Mouse (Mus musculus): ENCODE measurements at regions not wholly inside any gene's neighbourhood (a gene's known extent, or its start where the extent isn't known, plus 50 kb on each side); places are given as distances from the start of the nearest gene placed in this dataset.

- DNase-seq, result no peak
Observed at GRCm38 (mm10) chr2:115338178-115338577, 243.3 kb upstream of the BC052040 start.

- no peak for DNase-seq
Observed at GRCm38 (mm10) chr2:115339034-115339433, 242.5 kb upstream of the BC052040 start.

- no peak for DNase-seq
Observed at GRCm38 (mm10) chr2:115342360-115342759, 239.2 kb upstream of the BC052040 start.

GRCm38 (mm10) chr2:115346551-115346950 is 235.0 kb upstream of the BC052040 start:
- DNase-seq, result no peak

GRCm38 (mm10) chr2:115348263-115348662 is 233.3 kb upstream of the BC052040 start:
- no peak for DNase-seq

- DNase-seq, result no peak
Observed at GRCm38 (mm10) chr2:115371072-115371471, 210.4 kb upstream of the BC052040 start.

GRCm38 (mm10) chr2:115375336-115375735 is 206.2 kb upstream of the BC052040 start:
- no peak for DNase-seq

GRCm38 (mm10) chr2:115384414-115385180 is 196.9 kb upstream of the BC052040 start:
- no peak for DNase-seq

GRCm38 (mm10) chr2:115385207-115386168 is 196.0 kb upstream of the BC052040 start:
- DNase-seq, result no peak

- DNase-seq, result no peak
Observed at GRCm38 (mm10) chr2:115391575-115391974, 189.9 kb upstream of the BC052040 start.

GRCm38 (mm10) chr2:115392082-115392762 is 189.3 kb upstream of the BC052040 start:
- DNase-seq, result no peak

GRCm38 (mm10) chr2:115394091-115394490 is 187.4 kb upstream of the BC052040 start:
- no peak for DNase-seq

- no peak for DNase-seq
Observed at GRCm38 (mm10) chr2:115398550-115398949, 183.0 kb upstream of the BC052040 start.

GRCm38 (mm10) chr2:115399107-115399740 is 182.3 kb upstream of the BC052040 start:
- no peak for DNase-seq

GRCm38 (mm10) chr2:115399987-115400550 is 181.4 kb upstream of the BC052040 start:
- DNase-seq, result no peak

- no peak for DNase-seq
Observed at GRCm38 (mm10) chr2:115402246-115402645, 179.3 kb upstream of the BC052040 start.

- no peak for DNase-seq
Observed at GRCm38 (mm10) chr2:115432476-115432875, 149.0 kb upstream of the BC052040 start.

GRCm38 (mm10) chr2:115441100-115441499 is 140.4 kb upstream of the BC052040 start:
- DNase-seq, result no peak

GRCm38 (mm10) chr2:115449783-115450483 is 131.6 kb upstream of the BC052040 start:
- no peak for DNase-seq

- no peak for DNase-seq
Observed at GRCm38 (mm10) chr2:115455593-115455992, 125.9 kb upstream of the BC052040 start.

- no peak for DNase-seq
Observed at GRCm38 (mm10) chr2:115456372-115457022, 125.0 kb upstream of the BC052040 start.
